Mouse (Mus musculus) duodenum, adult 2 months (tissue): ENCODE results near the gene Jmjd8. TPM values are rescaled to one million over a fixed set of nuclear protein-coding genes. Genes with fewer than 3 reads are reported as not detected.

ENCODE experiments used
- polyA plus RNA-seq: library from polyadenylated mRNA; depleted of rRNA; stranded (reverse); fragments of >200 nt; gene quantifications from 2 replicates; pipeline ENCODE4 v1.2.3, GENCODE M21; 2012; ENCODE audit warnings: low replicate concordance; rRNA removed

The Jmjd8 gene
- 43.0 and 55.8 TPM in 2 replicates for polyA plus RNA-seq

DNA sequence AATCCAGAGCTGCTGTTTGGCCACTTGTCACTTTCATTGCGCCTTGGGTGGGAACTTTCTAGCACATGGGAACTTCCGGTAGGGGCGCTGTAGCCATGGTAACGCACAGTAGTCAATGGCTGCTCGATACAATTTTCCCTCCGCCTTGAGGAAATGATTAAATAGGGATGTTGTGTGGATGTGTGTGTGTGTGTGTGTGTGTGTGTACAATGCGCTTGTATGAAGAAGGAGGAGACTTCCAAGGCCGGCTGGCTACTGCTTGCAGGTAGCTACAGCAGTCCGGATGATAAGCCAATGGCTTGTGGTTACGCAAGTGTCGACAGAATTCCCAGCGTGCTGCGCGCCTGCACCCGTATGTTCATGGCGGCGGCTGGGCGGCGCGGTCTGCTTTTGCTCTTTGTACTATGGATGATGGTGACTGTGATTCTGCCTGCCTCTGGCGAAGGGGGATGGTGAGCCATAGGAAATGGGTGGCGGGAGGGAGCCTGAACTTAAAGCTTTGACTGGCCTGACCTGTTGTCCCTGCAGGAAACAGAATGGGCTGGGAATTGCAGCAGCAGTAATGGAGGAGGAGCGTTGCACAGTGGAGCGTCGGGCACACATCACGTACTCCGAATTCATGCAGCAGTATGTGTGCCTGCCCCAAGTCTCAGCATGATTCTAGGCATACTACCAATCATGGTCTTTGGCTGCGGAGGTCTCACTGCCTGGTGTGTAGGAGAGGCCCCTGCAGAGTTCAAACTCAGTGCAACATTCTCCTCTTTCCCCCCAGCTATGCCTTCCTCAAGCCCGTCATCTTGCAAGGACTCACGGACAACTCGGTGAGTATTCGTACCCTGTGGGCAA lies at the start of gene Jmjd8:
Jmjd8 (plus strand) TSS at position 156 of the 846 bp plus-strand sequence.

DNA sequence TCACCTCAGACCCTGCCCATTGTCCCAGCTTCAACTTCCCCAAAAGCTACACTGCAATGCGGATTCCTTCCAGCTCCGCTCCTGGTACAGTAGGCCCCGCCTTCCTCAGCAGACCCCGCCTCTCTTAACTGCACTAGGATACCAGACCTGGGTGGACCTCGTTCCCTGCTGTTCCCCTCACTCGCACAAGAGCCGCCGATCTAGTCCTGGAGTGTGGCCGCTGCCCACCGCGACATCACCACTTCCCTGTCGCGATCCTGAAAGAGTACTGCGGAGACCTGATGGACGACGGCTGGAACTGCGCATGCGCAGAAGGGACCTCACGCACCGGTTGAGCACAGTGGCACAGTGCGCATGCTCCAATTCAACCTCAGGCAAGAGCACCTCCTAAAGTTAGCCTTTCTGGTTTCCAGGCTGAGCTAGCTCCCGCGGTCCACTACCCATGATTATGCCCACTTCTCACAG lies 43.4 kb upstream of the Jmjd8 start, which contains the start of gene Haghl:
Haghl (minus strand) TSS at position 393 of the 465 bp plus-strand sequence.

DNA sequence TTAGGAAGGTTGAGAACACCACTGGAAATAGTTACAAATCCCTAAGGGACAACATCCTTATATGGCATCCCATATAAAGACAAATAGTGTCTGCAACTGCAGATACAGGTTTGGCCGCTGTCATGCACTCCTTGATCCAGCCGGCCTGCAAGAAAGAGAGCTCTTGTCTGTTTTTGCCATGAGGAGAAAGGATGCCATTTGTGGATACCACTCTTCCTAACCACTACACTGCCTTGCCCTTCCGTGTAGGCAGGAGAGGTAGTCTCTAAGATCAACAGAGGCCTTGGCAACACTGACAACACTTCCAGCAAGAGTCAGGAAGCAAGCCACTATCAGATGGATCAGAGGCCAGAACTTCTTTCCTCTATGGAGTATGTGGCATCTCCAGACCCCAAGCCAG lies 42.4 kb upstream of the Jmjd8 start, which contains the start of gene Ccdc78:
Ccdc78 (plus strand) TSS at position 301 of the 400 bp plus-strand sequence.

DNA sequence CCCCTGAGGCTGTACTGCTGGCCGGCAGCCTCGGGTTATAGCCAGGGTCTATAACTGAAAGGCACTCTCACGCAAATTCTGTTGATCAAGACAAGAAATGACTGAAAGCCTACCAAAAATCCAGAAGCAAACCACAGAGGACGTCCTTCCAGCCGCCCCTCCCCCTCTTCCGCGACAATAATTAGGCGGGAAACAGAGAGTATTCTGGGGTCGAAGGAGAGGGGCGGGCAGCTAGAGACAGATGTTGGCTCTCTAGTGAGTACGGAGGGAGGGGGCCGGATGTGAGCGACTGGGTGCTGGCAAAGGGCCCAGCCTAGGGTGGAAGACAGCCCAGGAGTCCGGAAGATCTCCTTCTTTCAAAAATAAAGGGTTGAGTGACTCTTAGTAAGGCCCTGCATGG lies 36.1 kb upstream of the Jmjd8 start, which contains the start of gene Fam173a:
Fam173a (minus strand) TSS at position 287 of the 400 bp plus-strand sequence.

DNA sequence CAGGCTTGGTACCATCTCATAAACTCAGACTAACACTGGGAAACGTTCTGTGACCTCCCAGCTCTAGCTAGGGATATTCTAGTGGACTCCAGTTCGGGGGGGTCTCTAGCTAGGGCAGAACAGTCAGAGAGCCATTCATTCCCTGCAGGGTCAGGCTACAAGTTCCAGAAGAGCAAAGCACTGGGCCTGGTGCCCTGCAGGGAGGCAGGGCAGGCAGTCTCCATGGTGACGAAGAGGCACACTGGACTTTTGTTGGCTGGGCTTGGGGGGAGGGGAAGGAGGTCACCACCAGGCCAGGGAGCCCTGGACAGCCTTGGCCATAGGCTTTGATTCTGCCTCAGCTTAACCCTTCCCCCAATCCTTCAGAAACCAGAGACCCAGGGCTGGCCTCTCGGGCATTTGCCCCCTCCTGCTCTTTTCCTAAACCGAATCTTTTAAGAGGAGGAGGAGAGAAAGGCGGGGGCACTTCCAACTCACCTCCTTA lies 33.0 kb upstream of the Jmjd8 start, which contains the start of gene AC134908.4:
AC134908.4 (minus strand) TSS at position 51 of the 484 bp plus-strand sequence.

DNA sequence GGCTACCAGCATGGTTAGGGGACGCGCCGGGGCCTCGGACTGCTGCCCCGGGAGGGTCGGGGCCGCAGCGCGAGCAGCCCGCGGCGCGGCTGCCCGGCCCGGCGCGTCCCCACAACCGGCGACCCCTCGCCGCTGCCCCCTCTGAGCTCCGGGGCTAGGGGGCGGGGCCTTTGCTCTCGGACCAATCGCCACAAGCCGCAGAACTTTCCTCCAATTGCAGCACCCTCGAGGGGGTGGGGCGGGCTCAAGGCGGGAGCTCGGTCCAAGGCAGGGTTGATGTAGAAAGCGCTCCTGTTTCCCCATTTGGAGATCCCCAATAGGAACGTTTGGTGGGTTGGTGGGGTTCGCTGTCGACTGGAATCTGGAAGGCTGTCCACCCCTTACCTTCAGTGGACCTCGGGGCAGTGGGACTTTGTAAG lies 31.7 kb upstream of the Jmjd8 start, which contains the start of gene Metrn:
Metrn (minus strand) TSS at position 186 of the 419 bp plus-strand sequence.

DNA sequence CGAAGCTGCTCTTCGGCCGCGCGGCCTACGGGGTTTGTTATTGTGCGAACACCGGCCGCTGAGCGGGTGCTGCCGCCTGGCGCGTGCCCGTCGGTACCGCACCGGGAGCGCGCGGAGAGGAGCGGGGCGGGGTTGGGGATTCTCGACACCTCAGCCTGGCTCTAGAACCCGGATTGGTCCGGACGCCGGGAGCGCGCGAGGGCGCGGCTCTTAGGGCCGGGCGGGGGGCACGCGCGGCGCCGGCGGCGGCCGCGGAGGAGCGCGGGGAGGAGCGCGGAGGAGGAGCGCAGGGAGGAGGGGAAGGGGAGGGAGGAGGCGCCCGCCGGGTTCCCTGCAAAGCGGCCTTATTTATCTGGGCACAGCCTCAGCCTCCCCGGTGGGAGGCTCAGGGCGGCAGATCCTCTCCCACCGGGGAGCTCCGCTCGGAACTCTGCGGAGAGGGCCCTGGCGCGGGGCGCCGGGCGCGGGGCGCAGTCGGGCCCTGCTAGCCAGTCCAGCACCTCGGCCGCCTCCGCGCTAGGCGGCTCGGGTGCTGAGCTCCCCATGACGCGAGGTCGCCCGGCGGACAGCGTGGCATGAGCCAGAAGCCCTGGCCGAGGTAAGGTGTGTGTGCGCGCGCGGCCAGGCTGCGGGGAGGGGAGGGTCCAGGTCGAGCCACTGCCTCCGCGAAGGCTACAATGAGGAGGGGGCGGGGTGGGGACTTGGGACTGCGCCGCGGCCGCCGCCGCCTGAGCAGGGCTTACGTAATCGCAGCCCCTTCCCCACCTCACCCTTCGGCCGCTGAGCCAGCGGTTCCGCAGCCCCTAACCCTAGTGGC lies 19.7 kb upstream of the Jmjd8 start, which contains the start of gene Fbxl16:
Fbxl16 (plus strand) TSS at position 297 of the 817 bp plus-strand sequence.

DNA sequence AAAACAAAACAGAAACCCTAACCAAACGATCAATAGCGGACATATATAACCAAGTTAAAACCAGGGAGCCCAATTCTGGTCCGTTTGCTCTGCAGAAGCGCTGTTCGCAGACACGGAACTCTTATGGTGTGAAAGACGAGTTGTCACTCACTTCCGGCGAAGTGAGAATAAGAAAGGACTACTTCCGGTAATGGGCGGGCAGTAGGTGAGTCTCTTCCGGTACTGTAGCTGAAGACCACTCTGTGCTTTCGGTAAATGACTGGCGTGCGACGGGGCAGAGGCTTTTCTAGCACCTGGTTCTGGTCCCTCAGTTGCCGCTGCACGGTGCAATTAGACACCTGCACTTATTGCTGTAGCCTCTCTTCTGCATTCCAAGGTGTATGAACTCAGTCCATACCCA lies 5.2 kb upstream of the Jmjd8 start, which contains the start of gene Wdr24:
Wdr24 (plus strand) TSS at position 176 of the 400 bp plus-strand sequence.

DNA sequence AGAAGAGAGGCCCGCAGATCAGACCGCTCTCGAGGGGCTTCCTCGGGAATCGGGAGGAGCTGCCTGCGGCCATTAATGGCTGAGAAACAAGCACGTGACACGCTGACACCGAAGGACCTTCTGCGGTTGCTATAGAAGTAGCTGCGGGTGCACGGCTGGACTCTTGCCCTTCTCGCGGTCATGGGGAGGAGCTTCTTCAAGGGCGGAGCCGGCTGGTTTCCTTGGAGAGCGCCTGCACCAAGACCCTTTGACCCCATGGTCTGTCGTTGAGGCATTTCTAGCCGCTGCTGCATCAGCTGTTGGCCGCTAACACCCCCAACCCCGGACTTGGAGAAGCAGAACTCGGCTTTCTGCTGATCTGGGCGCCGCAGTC lies 4.6 kb downstream of the Jmjd8 start, which contains the start of gene Stub1:
Stub1 (minus strand) TSS at position 114 of the 373 bp plus-strand sequence.

DNA sequence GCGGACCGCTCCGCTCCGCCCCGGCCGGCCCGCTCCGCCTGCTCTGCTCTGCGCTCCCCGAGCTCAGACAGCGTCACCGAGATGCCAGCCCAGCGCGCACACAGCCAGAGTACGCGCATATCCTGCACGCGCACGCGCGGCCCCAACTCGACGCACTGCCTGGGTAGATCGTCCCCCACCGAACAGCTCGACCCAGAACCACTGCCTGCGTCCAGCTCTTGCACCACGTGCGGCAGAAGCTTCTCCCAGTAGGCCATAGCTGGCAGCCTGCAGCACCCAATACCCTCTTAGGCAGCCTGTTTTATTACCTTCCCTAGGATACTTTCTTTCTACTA lies 8.4 kb downstream of the Jmjd8 start, which contains the start of gene Rhbdl1:
Rhbdl1 (minus strand) TSS at position 220 of the 335 bp plus-strand sequence.

DNA sequence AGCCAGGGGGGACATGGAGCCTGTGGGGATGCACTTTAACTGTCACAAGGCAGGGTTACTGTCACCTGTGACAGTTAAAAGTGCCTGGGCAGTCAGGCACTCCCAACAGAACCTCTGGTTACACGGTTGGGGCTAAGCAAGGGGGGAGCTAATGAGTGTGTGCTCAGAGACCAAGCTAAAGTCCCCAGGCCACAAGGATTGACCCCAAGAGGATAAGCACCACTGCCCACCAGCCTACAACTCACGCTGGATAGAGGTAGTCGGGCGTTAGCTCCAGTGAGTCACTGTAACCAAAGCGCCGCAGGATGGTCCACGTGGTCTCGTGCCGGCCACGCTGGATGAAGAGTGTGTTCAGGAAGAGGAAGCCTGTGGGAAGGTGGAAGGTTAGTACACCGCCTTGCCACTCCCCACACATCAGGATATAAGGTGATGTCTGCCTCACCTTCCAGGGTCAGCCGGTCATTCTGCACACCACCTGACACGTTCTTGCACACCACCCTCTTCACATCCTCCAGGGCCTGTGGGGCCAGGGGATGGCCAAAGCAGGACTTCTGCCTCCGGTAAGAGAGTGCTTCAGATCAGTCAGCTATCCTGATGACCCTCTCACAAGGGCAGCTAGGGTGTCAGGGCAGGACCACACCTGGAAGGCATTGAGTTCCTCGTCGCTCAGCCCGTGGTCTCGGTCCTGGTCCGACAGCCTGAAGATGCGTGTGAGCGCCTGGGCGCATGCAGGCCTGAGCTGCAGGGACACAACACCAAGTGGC lies 12.6 kb downstream of the Jmjd8 start, which contains the start of gene Gm20683:
Gm20683 (minus strand) TSS at position 647 of the 764 bp plus-strand sequence.

DNA sequence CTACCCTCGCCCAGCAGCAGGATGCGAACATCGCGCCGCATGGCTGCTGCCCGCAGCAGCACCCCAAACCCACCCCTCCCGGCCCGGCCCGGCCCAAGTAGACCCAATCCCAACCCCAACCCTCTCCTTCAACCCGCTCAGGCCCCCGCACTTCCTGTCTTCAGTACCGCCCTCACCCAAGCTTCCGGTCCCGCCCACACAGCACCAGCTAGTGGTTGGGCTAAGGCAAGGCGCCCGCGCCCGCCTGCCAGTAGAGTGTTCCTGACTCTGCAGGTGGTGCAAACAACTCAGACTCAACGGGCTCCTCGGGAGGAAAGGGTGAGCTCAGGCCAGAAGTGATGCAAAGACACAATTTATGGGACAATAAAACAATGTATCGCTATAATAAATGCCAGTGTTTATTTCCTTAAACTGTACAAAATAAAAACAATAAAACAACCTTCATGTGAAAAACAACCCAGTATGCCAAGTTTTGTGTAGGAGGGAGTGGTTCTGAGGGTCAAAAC lies 15.8 kb downstream of the Jmjd8 start, which contains the start of gene Rhot2:
Rhot2 (minus strand) TSS at position 456 of the 506 bp plus-strand sequence.

DNA sequence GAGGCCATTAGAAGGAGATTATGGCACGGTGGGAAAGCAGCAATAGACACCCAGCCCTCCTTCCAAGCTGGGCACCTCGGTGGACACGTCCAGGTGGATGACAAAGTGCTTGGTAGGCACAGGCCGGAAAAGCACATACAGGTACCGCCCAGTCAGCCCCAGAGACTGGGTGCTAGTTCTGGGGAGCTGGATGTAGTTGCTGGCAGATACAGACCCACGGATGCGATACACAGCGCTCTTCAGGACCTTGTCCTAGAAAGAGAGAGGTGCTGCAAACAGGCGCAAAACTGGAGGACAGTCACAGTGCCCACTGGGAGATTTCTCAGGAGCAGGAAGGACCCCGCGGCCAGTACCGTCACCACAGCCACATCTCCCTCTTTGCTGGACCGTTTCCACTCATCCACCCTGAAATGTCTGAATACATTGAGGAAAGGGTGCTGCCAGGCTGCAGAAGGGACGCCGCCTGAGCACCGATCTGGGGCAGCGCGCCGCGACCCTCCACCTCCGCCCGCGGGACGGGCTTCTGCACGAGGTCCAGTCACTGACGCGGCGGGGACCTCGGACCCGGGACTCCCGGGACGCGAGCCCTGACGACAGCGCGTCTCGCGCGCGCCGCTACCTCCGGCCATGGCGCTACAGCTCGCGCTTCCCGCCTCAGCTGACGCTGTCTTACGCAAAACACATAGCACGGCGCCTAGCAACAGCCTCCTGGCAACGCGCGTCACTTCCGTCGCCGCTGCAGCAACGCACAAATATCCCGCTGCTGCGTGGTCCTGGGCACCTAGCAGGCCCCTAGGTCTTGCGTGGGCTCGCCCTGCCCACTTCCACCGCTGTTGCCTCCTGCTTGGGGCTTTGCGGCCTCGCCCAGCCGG lies 32.4 kb downstream of the Jmjd8 start, which contains the start of gene Wdr90:
Wdr90 (minus strand) TSS at position 670 of the 872 bp plus-strand sequence.

DNA sequence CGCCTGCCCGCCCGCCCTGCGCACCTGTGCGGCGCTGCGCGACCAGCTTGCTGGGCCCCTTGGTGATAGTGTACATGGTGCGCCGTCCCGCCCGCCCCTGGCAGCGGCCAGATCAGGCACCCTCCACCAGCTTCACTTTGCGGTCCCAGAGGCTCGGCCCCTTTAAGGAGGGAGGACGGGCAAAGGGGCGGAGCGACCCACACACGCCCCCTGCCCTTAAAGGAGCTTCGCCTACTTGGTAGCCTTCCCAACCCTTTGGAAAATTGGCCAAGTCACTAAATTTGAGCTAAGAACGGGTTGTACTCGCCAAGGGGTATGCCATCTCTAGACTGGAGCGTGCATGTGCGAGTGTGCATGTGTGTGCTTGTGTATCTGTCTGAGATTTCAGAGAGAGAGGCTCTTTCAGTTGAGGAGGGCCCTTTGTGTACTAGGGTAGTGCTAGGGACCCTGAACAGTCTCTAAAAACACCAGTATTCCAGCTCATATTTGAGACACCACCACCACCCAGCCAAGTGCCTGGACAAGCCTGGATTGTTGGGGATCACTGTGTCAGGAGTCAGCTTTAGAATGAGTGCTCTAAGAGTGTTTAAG lies 40.0 kb downstream of the Jmjd8 start, which contains the start of gene Mcrip2:
Mcrip2 (minus strand) TSS at position 164 of the 591 bp plus-strand sequence.

DNA sequence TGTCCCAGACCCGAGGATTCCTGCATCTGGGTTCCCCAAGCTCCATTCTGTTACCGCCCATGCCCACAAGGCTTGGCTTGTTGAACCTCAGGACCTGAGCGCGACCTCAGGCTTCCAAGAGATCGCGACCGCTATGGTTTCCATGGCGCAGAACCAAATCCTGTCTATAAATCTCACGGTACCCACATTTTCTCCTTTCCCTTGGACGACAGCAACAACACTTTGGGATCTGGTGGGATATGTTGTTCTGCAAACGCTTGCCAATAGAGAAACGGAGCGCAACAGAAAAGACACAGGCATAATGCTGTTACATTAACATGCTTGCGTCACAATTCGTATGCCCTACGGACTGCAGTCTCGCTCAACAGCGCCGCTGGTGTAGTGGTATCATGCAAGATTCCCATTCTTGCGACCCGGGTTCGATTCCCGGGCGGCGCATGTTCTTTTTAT lies 46.1 kb downstream of the Jmjd8 start, which contains the start of gene Mettl26:
Mettl26 (plus strand) TSS at position 354 of the 450 bp plus-strand sequence.

DNA sequence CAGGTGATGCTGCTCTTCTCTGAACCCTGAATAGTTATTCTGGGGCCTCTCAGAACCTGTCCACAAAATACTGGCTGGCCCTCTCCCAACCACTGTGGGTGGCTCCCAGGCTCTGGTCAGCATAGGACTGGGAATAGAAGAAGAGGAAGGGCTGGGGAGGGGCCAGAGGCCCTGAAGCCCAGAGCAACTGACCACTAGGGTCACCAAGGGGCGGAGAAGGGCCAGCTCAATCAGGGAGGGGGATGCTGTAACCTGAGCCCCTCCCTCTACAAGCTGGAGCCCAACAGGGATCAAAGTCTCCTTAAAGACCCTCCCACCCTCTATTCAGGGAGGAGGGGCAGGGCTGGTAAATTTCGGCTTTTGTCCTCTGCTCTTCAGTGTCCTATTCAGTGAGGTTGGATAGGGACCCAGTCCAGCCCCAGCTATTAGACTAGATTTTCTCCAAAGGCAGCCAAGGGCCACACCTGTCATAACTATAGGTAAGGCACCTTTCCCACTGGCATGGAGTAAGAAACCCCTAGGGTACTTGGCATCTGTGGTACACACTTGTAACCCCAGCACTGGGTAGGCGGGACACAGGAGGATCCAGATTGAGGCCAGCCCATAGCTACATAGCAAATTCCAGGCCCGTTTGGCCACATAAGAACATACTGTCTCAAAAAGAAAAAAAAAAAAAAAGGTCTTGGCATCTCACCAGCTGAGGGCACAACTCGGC lies 51.7 kb downstream of the Jmjd8 start, which contains the start of gene Wfikkn1:
Wfikkn1 (minus strand) TSS at position 663 of the 715 bp plus-strand sequence.

